Mouse (Mus musculus) bone marrow, adult 2 months (tissue): ENCODE data around the gene Atp8b3.

Source experiments
- CTCF ChIP-seq: fragments of 200-500 bp; IDR thresholded peaks from 2 replicates; pipeline ENCODE4 v1.5.1; 2011; ENCODE audit warnings: low read length, control low read depth; ENCODE audit not compliant: control insufficient read depth, insufficient read depth
- POLR2A ChIP-seq: fragments of 200-500 bp; IDR thresholded peaks from 2 replicates; pipeline ENCODE4 v1.6.1; 2011; ENCODE audit warnings: low read depth, mild to moderate bottlenecking, control low read depth, low read length, borderline replicate concordance; ENCODE audit not compliant: control insufficient read depth

GRCm38 (mm10) chr10:80504724-80505123, 34.2 kb downstream of the Atp8b3 start:
- TF ChIP-seq POLR2A = no peak
- TF ChIP-seq CTCF = no peak
